Mouse (Mus musculus) bone marrow macrophage, adult 2 months (primary cell): ENCODE measurements around the gene Bspry.

Experiments
- CTCF ChIP-seq: IDR thresholded peaks from 2 replicates; pipeline ENCODE4 v1.5.1; 2012; ENCODE audit warnings: low read depth, mild to moderate bottlenecking, low read length, moderate library complexity
- POLR2A ChIP-seq: IDR thresholded peaks from 2 replicates; pipeline ENCODE4 v1.6.1; 2012; ENCODE audit warnings: mild to moderate bottlenecking, low read depth, low read length, borderline replicate concordance

DNA sequence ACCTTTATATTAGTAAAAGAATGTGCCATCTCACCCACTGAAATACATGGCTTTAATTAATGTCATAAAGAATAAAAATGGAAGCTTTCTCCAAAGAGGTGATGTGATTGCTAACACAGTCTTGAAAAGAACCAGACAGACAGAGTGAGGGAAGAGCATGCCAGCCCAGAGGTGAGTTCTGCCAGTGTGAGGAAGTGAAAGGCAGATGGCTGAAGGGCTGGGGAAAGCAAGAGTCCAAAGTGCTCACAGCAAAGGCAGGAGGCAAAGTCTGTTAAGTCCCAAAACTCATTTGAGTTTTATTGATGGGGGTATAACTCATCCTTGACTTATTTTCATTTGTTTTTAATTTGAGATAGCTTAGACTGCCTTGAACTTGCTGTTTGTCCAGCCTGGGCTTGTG, 49.2 kb upstream of the Bspry start:
- TF ChIP-seq CTCF (no peak), POLR2A (no peak)
